Mouse (Mus musculus): ENCODE results near the gene Sh3tc1.

DNA sequence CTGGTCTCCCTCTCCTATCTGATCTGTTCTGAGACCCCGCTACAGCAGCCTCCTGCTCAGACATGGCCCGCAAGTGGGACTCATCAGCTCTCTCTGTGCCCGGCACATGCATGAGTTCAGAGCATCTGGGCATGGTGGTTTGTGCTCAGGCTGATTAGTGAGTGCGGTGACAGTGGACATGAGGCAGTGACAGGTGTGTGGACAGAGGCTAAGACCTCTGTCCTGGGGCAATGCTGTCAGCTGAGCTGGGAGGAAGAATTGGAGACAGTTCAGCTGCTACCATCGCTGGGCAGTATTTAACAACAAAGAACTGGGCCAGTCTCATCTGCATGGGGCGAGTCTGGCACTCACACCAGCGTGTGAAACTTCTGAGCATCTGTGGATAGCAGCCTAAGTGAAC lies 62.8 kb downstream of the Sh3tc1 start:
- TF ChIP-seq CTCF (conservative IDR thresholded peaks at IDR 0.05; ENCODE audit: low read length) (no peak), POU5F1 (IDR thresholded peaks at IDR 0.05; ENCODE audit: borderline replicate concordance, low read length) (no peak)

All from E14TG2a.4 (cell line).